Mouse (Mus musculus) embryonic facial prominence, embryonic 15.5 days (tissue): ENCODE data around the gene Mroh2a. TPM values are rescaled to one million over a fixed set of nuclear protein-coding genes. Genes with fewer than 3 reads are reported as not detected.

Experiments used
- ATAC-seq: fragments of 200-750 bp; cut with Nextera tagmentation; 2 replicates; pipeline ENCODE4 v1.8.0; 2017; ENCODE audit warnings: low read depth, moderate TSS enrichment; ENCODE audit not compliant: insufficient number of reproducible peaks, low FRiP score, low TSS enrichment
- H3K27ac ChIP-seq: fragments of 300-500 bp; sonication (generic); replicated peaks from 2 replicates; pipeline ENCODE4 v1.5.1; 2015; ENCODE audit warnings: mild to moderate bottlenecking, inconsistent platforms
- H3K27me3 ChIP-seq: fragments of 300-500 bp; sonication (generic); 2 replicates; pipeline ENCODE4 v1.6.1; 2015; ENCODE audit warnings: inconsistent platforms
- H3K36me3 ChIP-seq: fragments of 300-500 bp; sonication (generic); 2 replicates; pipeline ENCODE4 v1.6.1; 2015; ENCODE audit warnings: mild to moderate bottlenecking, inconsistent platforms
- H3K4me1 ChIP-seq: fragments of 300-500 bp; sonication (generic); 2 replicates; pipeline ENCODE4 v1.6.1; 2015; ENCODE audit warnings: inconsistent platforms
- H3K4me2 ChIP-seq: fragments of 300-500 bp; sonication (generic); replicated peaks from 2 replicates; pipeline ENCODE4 v1.6.1; 2015; ENCODE audit warnings: mild to moderate bottlenecking, inconsistent platforms
- H3K4me3 ChIP-seq: fragments of 300-500 bp; sonication (generic); replicated peaks from 2 replicates; pipeline ENCODE4 v1.5.1; 2015; ENCODE audit warnings: mild to moderate bottlenecking, inconsistent platforms
- H3K9ac ChIP-seq: fragments of 300-500 bp; sonication (generic); 2 replicates; pipeline ENCODE4 v1.6.1; 2015; ENCODE audit warnings: inconsistent platforms
- H3K9me3 ChIP-seq: fragments of 300-500 bp; sonication (generic); replicated peaks from 2 replicates; pipeline ENCODE4 v1.6.1; 2016; ENCODE audit warnings: inconsistent platforms
- WGBS: fragments of 180-500 bp; shearing (Covaris S2); methylation state at CpG from one replicate; pipeline ENCODE4 v1.1.7; 2015; 5-methylcytosine and 5-hydroxymethylcytosine counted together
- polyA plus RNA-seq: library from polyadenylated mRNA; unstranded; fragments of >200 nt; fragmentation: Nextera tagmentation; extraction: Ambion mirVana; gene quantifications from 2 replicates; pipeline ENCODE4 v1.2.1, GENCODE M21; 2015

The Mroh2a gene
- polyA plus RNA-seq, 1 experiment from 2014 or later: 1.4 TPM

GRCm38 (mm10) chr1:88273832-88274231 is 47.0 kb downstream of the Mroh2a start:
- H3K4me2 ChIP-seq: no peak overlapping the region
- H3K27me3 ChIP-seq: no peaks in the 10 kb centered on the region
- H3K36me3 ChIP-seq: peaks cover 53% of the 10 kb centered on the region
- H3K9me3 ChIP-seq: no peaks in the 10 kb centered on the region
- peaks cover 28% of the 10 kb centered on the region for H3K4me1 ChIP-seq
- WGBS: 80% methylated on average over 4 of the region's 4 CpGs
- H3K27ac ChIP-seq: no peak overlapping the region
- no peak overlapping the region for H3K4me3 ChIP-seq
- no peak overlapping the region for H3K9ac ChIP-seq
- no peak for ATAC-seq

GRCm38 (mm10) chr1:88274371-88275077 is 47.7 kb downstream of the Mroh2a start:
- no peak for ATAC-seq
- Histone ChIP-seq H3K4me1 (peaks cover 28% of the 10 kb centered on the region), H3K27ac (no peak overlapping the region), H3K9ac (no peak overlapping the region), H3K4me3 (no peak overlapping the region), H3K27me3 (no peaks in the 10 kb centered on the region), H3K9me3 (no peaks in the 10 kb centered on the region), H3K4me2 (no peak overlapping the region), H3K36me3 (peaks cover 46% of the 10 kb centered on the region)
- WGBS: 72% methylated on average over 11 of the region's 11 CpGs

GRCm38 (mm10) chr1:88275078-88275680 is 48.4 kb downstream of the Mroh2a start:
- no peak for ATAC-seq
- Histone ChIP-seq H3K27ac (no peak overlapping the region), H3K4me3 (no peak overlapping the region; the same call in 1 of the 2 replicates), H3K9ac (no peak overlapping the region), H3K36me3 (peaks cover 40% of the 10 kb centered on the region), H3K27me3 (no peaks in the 10 kb centered on the region), H3K4me1 (peaks cover 28% of the 10 kb centered on the region), H3K4me2 (no peak overlapping the region), H3K9me3 (no peaks in the 10 kb centered on the region)
- WGBS: 67% methylated on average over 13 of the region's 13 CpGs

GRCm38 (mm10) chr1:88275698-88276523 is 49.1 kb downstream of the Mroh2a start:
- Histone ChIP-seq H3K4me2 (peak overlapping the region; percentile 56), H3K4me3 (peak overlapping the region; percentile 48), H3K4me1 (peaks cover 28% of the 10 kb centered on the region), H3K9ac (peak overlapping the region; percentile 58), H3K27me3 (no peaks in the 10 kb centered on the region), H3K36me3 (peaks cover 40% of the 10 kb centered on the region), H3K27ac (peak overlapping the region; percentile 80; the same call in 1 of the 2 replicates), H3K9me3 (no peaks in the 10 kb centered on the region)
- 61% methylated on average over 13 of the region's 13 CpGs for WGBS
- no peak for ATAC-seq

- peaks cover 28% of the 10 kb centered on the region for H3K4me1 ChIP-seq
- H3K4me3 ChIP-seq: peak overlapping the region; percentile 48
- peak overlapping the region; percentile 80 for H3K27ac ChIP-seq
- 23% methylated on average over 10 of the region's 10 CpGs for WGBS
- peak overlapping the region; percentile 56 for H3K4me2 ChIP-seq
- H3K36me3 ChIP-seq: peaks cover 36% of the 10 kb centered on the region
- peak overlapping the region; percentile 58 for H3K9ac ChIP-seq
- no peaks in the 10 kb centered on the region for H3K27me3 ChIP-seq
- H3K9me3 ChIP-seq: no peaks in the 10 kb centered on the region
- peak; percentile 5; the same call in 1 of the 2 replicates for ATAC-seq
Observed at GRCm38 (mm10) chr1:88276524-88277097, 49.8 kb downstream of the Mroh2a start.

GRCm38 (mm10) chr1:88277098-88277817 is 50.5 kb downstream of the Mroh2a start, which contains the start of the genes Hjurp and Trpm8:
TSS of gene Hjurp (minus strand) at chr1:88277633.
TSS of gene Trpm8 (plus strand) at chr1:88277661.
- WGBS: under 1% methylated on average over 50 of the region's 50 CpGs
- ATAC-seq: peak; percentile 95

GRCm38 (mm10) chr1:88277818-88278511 is 51.2 kb downstream of the Mroh2a start:
- peak overlapping the region; percentile 80; the same call in 1 of the 2 replicates for H3K27ac ChIP-seq
- peaks cover 28% of the 10 kb centered on the region for H3K4me1 ChIP-seq
- peaks cover 26% of the 10 kb centered on the region for H3K36me3 ChIP-seq
- H3K27me3 ChIP-seq: no peaks in the 10 kb centered on the region
- peak overlapping the region; percentile 56 for H3K4me2 ChIP-seq
- H3K9ac ChIP-seq: peak overlapping the region; percentile 58; the same call in 1 of the 2 replicates
- 62% methylated on average over 18 of the region's 18 CpGs for WGBS
- H3K9me3 ChIP-seq: no peaks in the 10 kb centered on the region
- no peak for ATAC-seq
- H3K4me3 ChIP-seq: peak overlapping the region; percentile 48

More at GRCm38 (mm10) chr1:88277098-88277817, 50.5 kb downstream of the Mroh2a start, which contains the start of the genes Hjurp and Trpm8:
- no peaks in the 10 kb centered on the region for H3K9me3 ChIP-seq
- peaks cover 31% of the 10 kb centered on the region for H3K36me3 ChIP-seq
- H3K4me1 ChIP-seq: peaks cover 28% of the 10 kb centered on the region
- H3K9ac ChIP-seq: peak within 1 kb of the TSS; percentile 58
- H3K27me3 ChIP-seq: no peaks in the 10 kb centered on the region
- peak within 1 kb of the TSS; percentile 80 for H3K27ac ChIP-seq
- H3K4me3 ChIP-seq: peak within 1 kb of the TSS; percentile 48
- peak within 1 kb of the TSS; percentile 56 for H3K4me2 ChIP-seq

GRCm38 (mm10) chr1:88279111-88280005 is 52.6 kb downstream of the Mroh2a start:
- Histone ChIP-seq H3K27ac (no peak overlapping the region), H3K4me3 (no peak overlapping the region), H3K9me3 (no peaks in the 10 kb centered on the region), H3K9ac (no peak overlapping the region), H3K4me1 (peaks cover 28% of the 10 kb centered on the region), H3K4me2 (no peak overlapping the region), H3K36me3 (peaks cover 13% of the 10 kb centered on the region), H3K27me3 (no peaks in the 10 kb centered on the region)
- 60% methylated on average over 9 of the region's 9 CpGs for WGBS
- no peak for ATAC-seq

- no peak for ATAC-seq
Observed at GRCm38 (mm10) chr1:88280006-88280690, 53.4 kb downstream of the Mroh2a start.

More at GRCm38 (mm10) chr1:88280006-88280690, 53.4 kb downstream of the Mroh2a start:
- Histone ChIP-seq H3K9me3 (peaks cover 4% of the 10 kb centered on the region; the same call in 1 of the 2 replicates), H3K36me3 (peaks cover 5% of the 10 kb centered on the region; the same call in 1 of the 2 replicates), H3K27me3 (no peaks in the 10 kb centered on the region), H3K27ac (no peak overlapping the region), H3K4me3 (no peak overlapping the region), H3K4me2 (no peak overlapping the region), H3K4me1 (peaks cover 28% of the 10 kb centered on the region), H3K9ac (no peak overlapping the region)
- 72% methylated on average over 15 of the region's 15 CpGs for WGBS
